Mouse (Mus musculus) layer of hippocampus, adult 2 months (tissue): ENCODE measurements around the gene Pnn. TPM values are rescaled to one million over a fixed set of nuclear protein-coding genes. Genes with fewer than 3 reads are reported as not detected.
"Not testable (repeated sequence)": the region's sequence is repeated elsewhere in the genome, so short reads cannot be mapped to it uniquely, and the experiment has no call there.

Experiments
- DNase-seq, 2 experiments: peaks; one replicate each; pipeline ENCODE4 v3.0.0; 2022; ENCODE audit warnings: low spot score in 2 of 2
- H3K27ac ChIP-seq: fragments of 200-600 bp; 2 replicates; pipeline ENCODE4 v1.8.1; 2022
- H3K4me3 ChIP-seq: fragments of 200-600 bp; 2 replicates; pipeline ENCODE4 v1.8.1; 2022; ENCODE audit warnings: mild to moderate bottlenecking
- CTCF ChIP-seq: fragments of 200-600 bp; conservative IDR thresholded peaks from 2 replicates; pipeline ENCODE4 v1.8.1; 2022; ENCODE audit warnings: antibody characterized with exemption, mild to moderate bottlenecking, moderate library complexity
- total RNA-seq, 2 experiments: library from RNA; stranded (reverse); gene quantifications; 2 replicates each; pipeline ENCODE4 v1.2.3; 2021

Pnn gene
- total RNA-seq, 2 experiments from 2014 or later: 58.7 to 78.3 TPM

GRCm38 (mm10) chr12:59056222-59056621, 10.5 kb upstream of the Pnn start:
- DNase-seq: no peak
- H3K4me3 ChIP-seq: no peak overlapping the region
- no peak for TF ChIP-seq CTCF

GRCm38 (mm10) chr12:59058242-59058641, 8.4 kb upstream of the Pnn start:
- not testable (repeated sequence) for H3K27ac ChIP-seq, DNase-seq, H3K4me3 ChIP-seq

More at GRCm38 (mm10) chr12:59056222-59056621, 10.5 kb upstream of the Pnn start:
- H3K27ac ChIP-seq: no peak overlapping the region

GRCm38 (mm10) chr12:59060322-59060721, 6.4 kb upstream of the Pnn start:
- Histone ChIP-seq H3K27ac (peak overlapping the region; percentile 98), H3K4me3 (peak overlapping the region; percentile 96)
- no peak for DNase-seq
- no peak for TF ChIP-seq CTCF

GRCm38 (mm10) chr12:59060993-59061595, 5.6 kb upstream of the Pnn start, which contains the start of gene Trappc6b:
Trappc6b (minus strand) TSS chr12:59061472.
- DNase-seq: peak; percentile 77 to 79
- peak within 1 kb of the TSS; percentile 98 for H3K27ac ChIP-seq

GRCm38 (mm10) chr12:59064837-59065236, 1.8 kb upstream of the Pnn start:
- H3K27ac ChIP-seq: no peak overlapping the region
- TF ChIP-seq CTCF: no peak
- H3K4me3 ChIP-seq: no peak overlapping the region
- no peak for DNase-seq

More at GRCm38 (mm10) chr12:59060993-59061595, 5.6 kb upstream of the Pnn start, which contains the start of gene Trappc6b:
- peak; percentile 64 for TF ChIP-seq CTCF
- H3K4me3 ChIP-seq: peak within 1 kb of the TSS; percentile 96

- TF ChIP-seq CTCF: no peak
- H3K4me3 ChIP-seq: peak overlapping the region; percentile 96
- peak overlapping the region; percentile 98 for H3K27ac ChIP-seq
- no peak for DNase-seq
Measured at GRCm38 (mm10) chr12:59065776-59066175, 908 bp upstream of the Pnn start.

- TF ChIP-seq CTCF: no peak
- H3K27ac ChIP-seq: peak overlapping the region; percentile 98
- peak overlapping the region; percentile 96 for H3K4me3 ChIP-seq
- peak in 1 of 2 experiments; percentile 27 for DNase-seq
Measured at GRCm38 (mm10) chr12:59067095-59067494, 411 bp downstream of the Pnn start.

GRCm38 (mm10) chr12:59068791-59069190, 2.1 kb downstream of the Pnn start:
- H3K27ac ChIP-seq: no peak overlapping the region
- no peak overlapping the region for H3K4me3 ChIP-seq
- no peak for TF ChIP-seq CTCF
- no peak for DNase-seq

- DNase-seq: no peak
- Histone ChIP-seq H3K4me3 (no peak overlapping the region), H3K27ac (no peak overlapping the region)
- no peak for TF ChIP-seq CTCF
Measured at GRCm38 (mm10) chr12:59072286-59072685, 5.6 kb downstream of the Pnn start.

GRCm38 (mm10) chr12:59074052-59074451, 7.4 kb downstream of the Pnn start:
- TF ChIP-seq CTCF: no peak
- DNase-seq: peak in 1 of 2 experiments; percentile 13

GRCm38 (mm10) chr12:59076996-59077395, 10.3 kb downstream of the Pnn start:
- Histone ChIP-seq H3K4me3 (no peak overlapping the region), H3K27ac (no peak overlapping the region)
- TF ChIP-seq CTCF: no peak
- no peak for DNase-seq

More at GRCm38 (mm10) chr12:59074052-59074451, 7.4 kb downstream of the Pnn start:
- Histone ChIP-seq H3K4me3 (no peak overlapping the region), H3K27ac (no peak overlapping the region)

GRCm38 (mm10) chr12:59077883-59078282, 11.2 kb downstream of the Pnn start:
- Histone ChIP-seq H3K4me3 (no peak overlapping the region), H3K27ac (no peak overlapping the region)
- no peak for TF ChIP-seq CTCF
- no peak for DNase-seq

GRCm38 (mm10) chr12:59080461-59080860, 13.8 kb downstream of the Pnn start:
- no peak for TF ChIP-seq CTCF
- Histone ChIP-seq H3K27ac (no peak overlapping the region), H3K4me3 (no peak overlapping the region)
- DNase-seq: no peak

- no peak for DNase-seq
- no peak for TF ChIP-seq CTCF
- H3K27ac ChIP-seq: no peak overlapping the region
- H3K4me3 ChIP-seq: no peak overlapping the region
Measured at GRCm38 (mm10) chr12:59084446-59084845, 17.8 kb downstream of the Pnn start.
